Mouse (Mus musculus) thymus, postnatal 25 days (tissue): Measurements from ENCODE around the gene H3f3b.

ENCODE experiments used
- DNase-seq: peaks from one replicate; pipeline ENCODE4 v3.0.0; 2022

Gene H3f3b

GRCm38 (mm10) chr11:115999538-116000143 is 28.1 kb downstream of the H3f3b start:
- peak; percentile 82 for DNase-seq

GRCm38 (mm10) chr11:115999027-115999426 is 28.7 kb downstream of the H3f3b start:
- no peak for DNase-seq

- DNase-seq, result no peak
These were observed 30.1 kb downstream of the H3f3b start for GRCm38 (mm10) chr11:115997662-115998061.

- DNase-seq, result no peak
These were observed 30.7 kb downstream of the H3f3b start for GRCm38 (mm10) chr11:115997047-115997446.

DNA sequence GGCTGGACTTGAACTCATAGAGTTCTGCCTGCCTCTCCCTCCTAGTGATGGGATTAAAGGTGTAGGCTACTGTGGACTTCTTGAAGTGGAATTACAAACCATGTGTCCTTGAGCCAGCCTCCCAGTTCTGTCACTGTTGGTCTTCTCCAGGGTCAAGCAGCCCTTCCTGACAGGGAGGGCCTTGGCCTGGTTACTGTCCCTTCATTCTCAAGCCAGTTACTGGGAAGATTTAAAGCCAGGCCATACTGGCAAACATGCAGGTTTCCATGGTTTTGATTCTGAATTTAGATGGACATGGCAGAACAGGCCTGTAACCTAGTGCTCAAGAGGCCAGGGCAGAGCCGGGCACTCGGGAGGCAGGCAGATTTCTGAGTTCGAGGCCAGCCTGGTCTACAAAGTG is 32.5 kb downstream of the H3f3b start:
- DNase-seq, result no peak

GRCm38 (mm10) chr11:115992098-115992497 is 35.7 kb downstream of the H3f3b start:
- DNase-seq, result no peak

DNA sequence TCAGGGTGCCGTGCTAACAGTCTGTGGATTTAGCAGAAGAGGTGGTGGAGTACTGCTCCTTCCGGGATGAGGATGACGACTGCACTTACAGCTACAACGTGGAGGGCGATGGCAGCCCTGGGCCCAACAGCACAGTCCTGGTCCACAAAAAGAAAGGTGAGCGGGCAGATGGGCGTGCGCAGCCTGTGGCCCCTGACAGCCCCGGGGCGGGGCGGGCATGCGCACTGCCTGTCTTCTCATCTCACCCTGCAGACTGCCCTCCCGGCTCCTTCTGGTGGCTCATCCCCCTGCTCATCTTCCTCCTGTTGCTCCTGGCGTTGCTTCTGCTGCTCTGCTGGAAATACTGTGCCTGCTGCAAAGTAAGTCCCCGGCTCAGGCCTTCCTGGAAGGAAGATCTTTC is 38.1 kb downstream of the H3f3b start:
- no peak for DNase-seq

DNA sequence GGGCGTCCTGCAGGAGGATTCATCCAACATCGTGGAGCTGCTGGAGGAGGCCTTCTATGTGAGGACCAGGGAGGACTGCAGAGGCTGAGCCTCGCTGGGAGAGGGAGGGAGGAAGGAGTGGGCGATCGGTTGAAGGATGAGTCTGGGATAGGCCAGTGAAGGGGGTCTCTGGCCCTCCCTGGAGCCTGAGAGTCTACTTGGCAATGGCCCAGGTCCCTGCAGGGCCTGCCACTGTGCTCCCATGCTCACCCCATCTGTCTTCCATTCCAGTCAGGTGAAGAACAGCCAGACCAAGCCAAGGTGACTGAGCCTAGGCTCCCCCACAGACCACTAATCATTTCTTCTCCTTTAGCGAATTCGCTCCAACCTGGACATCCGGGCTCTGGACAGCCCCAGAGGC is 44.5 kb downstream of the H3f3b start:
- no peak for DNase-seq

DNA sequence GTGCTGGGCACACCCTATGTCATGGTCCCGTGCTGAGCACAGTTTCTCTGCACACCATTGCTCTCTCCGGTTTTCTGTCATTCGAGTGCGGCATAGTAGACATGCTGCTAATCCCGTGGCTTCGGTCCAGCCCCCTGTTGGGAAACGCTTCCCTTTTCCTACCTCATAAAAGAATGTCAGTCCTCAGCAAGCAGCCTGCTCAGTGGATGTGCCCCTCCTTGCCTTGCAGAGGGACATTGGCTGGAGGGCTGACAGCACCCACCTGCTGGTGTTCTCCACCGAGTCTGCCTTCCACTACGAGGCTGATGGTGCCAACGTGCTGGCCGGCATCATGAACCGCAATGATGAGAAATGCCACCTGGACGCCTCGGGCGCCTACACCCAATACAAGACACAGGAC is 45.3 kb downstream of the H3f3b start:
- DNase-seq, result no peak

GRCm38 (mm10) chr11:115975544-115975943 is 52.2 kb downstream of the H3f3b start:
- DNase-seq, result peak; percentile 8

DNA sequence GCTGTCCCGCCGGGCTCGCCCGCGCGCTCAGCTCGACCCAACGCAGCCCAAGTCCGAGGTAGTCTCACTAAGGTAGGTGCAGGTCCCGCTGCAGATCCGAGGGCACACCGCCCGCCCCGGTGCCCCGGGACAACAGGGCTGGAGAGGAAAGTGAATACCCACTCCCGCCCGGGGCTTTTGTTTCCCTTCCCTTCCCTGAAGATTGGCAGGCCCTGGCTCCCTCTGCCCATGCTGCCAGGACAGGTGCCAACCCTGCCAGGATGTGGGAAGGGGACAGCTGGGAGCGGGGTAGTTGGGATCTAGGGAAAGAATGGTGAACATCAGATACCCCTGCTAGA is 52.7 kb downstream of the H3f3b start:
- no peak for DNase-seq

- peak; percentile 84 for DNase-seq
These were observed 53.3 kb downstream of the H3f3b start, which contains the start of gene Itgb4 for GRCm38 (mm10) chr11:115974309-115975082. TSS of gene Itgb4 (plus strand) at chr11:115974709.
